Mouse (Mus musculus) c-Kit-positive CD71-negative TER-119-negative erythroid progenitor cells, embryonic 14.5 days (primary cell): Measurements from ENCODE around the gene Uggt2.
"Not testable (repeated sequence)": the region's sequence is repeated elsewhere in the genome, so short reads cannot be mapped to it uniquely, and the experiment has no call there.

ENCODE experiments used
- DNase-seq: peaks from one replicate; pipeline ENCODE4 v3.0.0-alpha.2; 2013; ENCODE audit warnings: low read depth

Uggt2 gene

GRCm38 (mm10) chr14:118981711-118982428, 117.4 kb downstream of the Uggt2 start:
- DNase-seq = not testable (repeated sequence)

GRCm38 (mm10) chr14:118980890-118981289, 118.3 kb downstream of the Uggt2 start:
- no peak for DNase-seq

- DNase-seq = no peak
Measured at GRCm38 (mm10) chr14:118980358-118980757, 118.9 kb downstream of the Uggt2 start.

- no peak for DNase-seq
Measured at GRCm38 (mm10) chr14:118979571-118980325, 119.5 kb downstream of the Uggt2 start.

GRCm38 (mm10) chr14:118977136-118977816, 122.0 kb downstream of the Uggt2 start:
- no peak for DNase-seq

- DNase-seq = no peak
Measured at GRCm38 (mm10) chr14:118972268-118972667, 127.0 kb downstream of the Uggt2 start.

GRCm38 (mm10) chr14:118967646-118968045, 131.6 kb downstream of the Uggt2 start:
- DNase-seq = no peak

- DNase-seq = no peak
Measured at GRCm38 (mm10) chr14:118965356-118966000, 133.8 kb downstream of the Uggt2 start.

GRCm38 (mm10) chr14:118958010-118958409, 141.2 kb downstream of the Uggt2 start:
- no peak for DNase-seq

- DNase-seq = no peak
Measured at GRCm38 (mm10) chr14:118951912-118952583, 147.2 kb downstream of the Uggt2 start.

- DNase-seq = no peak
Measured at GRCm38 (mm10) chr14:118948841-118949240, 150.4 kb downstream of the Uggt2 start.

GRCm38 (mm10) chr14:118944702-118945101, 154.5 kb downstream of the Uggt2 start:
- DNase-seq = no peak

- no peak for DNase-seq
Measured at GRCm38 (mm10) chr14:118942076-118942475, 157.2 kb downstream of the Uggt2 start.

- DNase-seq = no peak
Measured at GRCm38 (mm10) chr14:118940796-118941495, 158.3 kb downstream of the Uggt2 start.

- no peak for DNase-seq
Measured at GRCm38 (mm10) chr14:118938551-118938950, 160.7 kb downstream of the Uggt2 start.

- peak; percentile 91 for DNase-seq
Measured at GRCm38 (mm10) chr14:118937533-118938492, 161.4 kb downstream of the Uggt2 start, which contains the start of gene Dnajc3. Gene Dnajc3, plus strand, starts transcription at chr14:118937976.

GRCm38 (mm10) chr14:118936952-118937351, 162.3 kb downstream of the Uggt2 start:
- DNase-seq = no peak

GRCm38 (mm10) chr14:118936236-118936635, 163.0 kb downstream of the Uggt2 start:
- DNase-seq = no peak
